ENCODE assay signal across 19 mouse cellular contexts in genomic region chr14:120505918-120506317, GRCm38 (mm10).
"Had no signal": no experiment of that assay in that cellular context is flagged by ENCODE, and none has a peak within 500 bp of the region (broad histone marks: within the 10 kb centered on the region; RNA-seq: fewer than 3 reads in every experiment).

No protein-coding gene starts in this region.

- DNase-seq: lung, adult 18-20 months; lung, embryonic 14.5 days; lung, postnatal 14 days; lung, postnatal 4 days; retina, postnatal 1 day; right cerebral cortex, adult 18-20 months; right cerebral cortex, postnatal 25 days; right cerebral cortex, postnatal 4 days; spleen, adult 18-20 months; thymus, adult 18-20 months; thymus, postnatal 14 days; thymus, postnatal 36 days had no signal

- ATAC-seq: midbrain, embryonic 13.5 days; midbrain, embryonic 15.5 days had no signal

- H3K9me3 ChIP-seq: megakaryocyte, embryonic 14.5 days; midbrain, embryonic 13.5 days; midbrain, embryonic 15.5 days; neural tube, embryonic 13.5 days; neural tube, embryonic 15.5 days had no signal

- H3K4me3 ChIP-seq: megakaryocyte, embryonic 14.5 days; midbrain, embryonic 13.5 days; midbrain, embryonic 15.5 days; myocyte; neural tube, embryonic 13.5 days; neural tube, embryonic 15.5 days had no signal

- H3K27ac ChIP-seq: liver, embryonic 14.5 days; midbrain, embryonic 13.5 days; midbrain, embryonic 15.5 days; neural tube, embryonic 15.5 days had no signal

- H3K27me3 ChIP-seq: megakaryocyte, embryonic 14.5 days; midbrain, embryonic 13.5 days; midbrain, embryonic 15.5 days; neural tube, embryonic 13.5 days; neural tube, embryonic 15.5 days had no signal
